Mouse (Mus musculus) hindbrain, postnatal 0 days (tissue): ENCODE measurements around the gene Dnmt3c. TPM values are rescaled to one million over a fixed set of nuclear protein-coding genes. Genes with fewer than 3 reads are reported as not detected.
A peak's percentile ranks its signal among the peaks of the same experiment; 100 is the strongest.
"Not testable (repeated sequence)": the region's sequence is repeated elsewhere in the genome, so short reads cannot be mapped to it uniquely, and the experiment has no call there.

ENCODE experiments used
- ATAC-seq: fragments of 200-750 bp; cut with Nextera tagmentation; 2 replicates; pipeline ENCODE4 v1.8.0; 2017; ENCODE audit warnings: mild to moderate bottlenecking, moderate TSS enrichment, moderate library complexity
- DNase-seq: peaks from one replicate; pipeline ENCODE4 v3.0.0-alpha.2; 2015; ENCODE audit warnings: low spot score
- H3K27ac ChIP-seq: fragments of 300-500 bp; sonication (generic); 2 replicates; pipeline ENCODE4 v1.5.1; 2014; ENCODE audit warnings: mild to moderate bottlenecking
- H3K27me3 ChIP-seq: fragments of 300-500 bp; sonication (generic); 2 replicates; pipeline ENCODE4 v1.6.1; 2014; ENCODE audit warnings: low read length, mixed read lengths; ENCODE audit not compliant: insufficient read depth
- H3K36me3 ChIP-seq: fragments of 300-500 bp; sonication (generic); 2 replicates; pipeline ENCODE4 v1.6.1; 2014; ENCODE audit warnings: low read length, mixed read lengths; ENCODE audit not compliant: insufficient read depth
- H3K4me1 ChIP-seq: fragments of 300-500 bp; sonication (generic); 2 replicates; pipeline ENCODE4 v1.6.1; 2014; ENCODE audit warnings: antibody characterized with exemption, low read length, mixed read lengths; ENCODE audit not compliant: insufficient read depth
- H3K4me2 ChIP-seq: fragments of 300-500 bp; sonication (generic); 2 replicates; pipeline ENCODE4 v1.6.1; 2014; ENCODE audit warnings: low read depth, mild to moderate bottlenecking, low read length, moderate library complexity, mixed read lengths
- H3K4me3 ChIP-seq: fragments of 300-500 bp; sonication (generic); 2 replicates; pipeline ENCODE4 v1.5.1; 2014; ENCODE audit warnings: low read length
- H3K9ac ChIP-seq: fragments of 300-500 bp; sonication (generic); replicated peaks from 2 replicates; pipeline ENCODE4 v1.6.1; 2014; ENCODE audit warnings: mild to moderate bottlenecking, low read length, moderate library complexity, mixed read lengths
- H3K9me3 ChIP-seq: fragments of 300-500 bp; sonication (generic); 2 replicates; pipeline ENCODE4 v1.6.1; 2016; ENCODE audit warnings: low read length, mixed read lengths
- CTCF ChIP-seq: IDR thresholded peaks from 2 replicates; pipeline ENCODE4 v1.5.1; 2016; ENCODE audit warnings: antibody characterized with exemption, control low read depth, low read depth
- WGBS: fragments of 180-500 bp; shearing (Covaris S2); extraction: QIAGEN DNeasy Blood & Tissue Kit; methylation state at CpG from one replicate; pipeline ENCODE4 v1.1.7; 2014; 5-methylcytosine and 5-hydroxymethylcytosine counted together
- polyA plus RNA-seq: library from polyadenylated mRNA; unstranded; fragments of >200 nt; fragmentation: Nextera tagmentation; extraction: Ambion mirVana; gene quantifications from 2 replicates; pipeline ENCODE4 v1.2.1, GENCODE M21; 2015
- total RNA-seq: library from RNA; depleted of rRNA; stranded (reverse); fragments of >200 nt; gene quantifications from 2 replicates; pipeline ENCODE4 v1.2.3, GENCODE M21; 2014

Dnmt3c gene
- total and polyA plus RNA-seq, 2 experiments from 2014 or later: not detected

GRCm38 (mm10) chr2:153713227-153713626, 16.8 kb downstream of the Dnmt3c start:
- no peak overlapping the region for H3K4me3 ChIP-seq
- H3K36me3 ChIP-seq: no peaks in the 10 kb centered on the region
- peaks cover 3% of the 10 kb centered on the region; the same call in 1 of the 2 replicates for H3K4me1 ChIP-seq
- 13% methylated on average over 4 of the region's 4 CpGs for WGBS
- no peak overlapping the region for H3K9ac ChIP-seq
- peak; percentile 87 for DNase-seq
- no peaks in the 10 kb centered on the region for H3K9me3 ChIP-seq
- peak; percentile 91 for ATAC-seq
- no peak for TF ChIP-seq CTCF
- H3K4me2 ChIP-seq: no peak overlapping the region
- no peaks in the 10 kb centered on the region for H3K27me3 ChIP-seq
- peak overlapping the region; percentile 75 for H3K27ac ChIP-seq

DNA sequence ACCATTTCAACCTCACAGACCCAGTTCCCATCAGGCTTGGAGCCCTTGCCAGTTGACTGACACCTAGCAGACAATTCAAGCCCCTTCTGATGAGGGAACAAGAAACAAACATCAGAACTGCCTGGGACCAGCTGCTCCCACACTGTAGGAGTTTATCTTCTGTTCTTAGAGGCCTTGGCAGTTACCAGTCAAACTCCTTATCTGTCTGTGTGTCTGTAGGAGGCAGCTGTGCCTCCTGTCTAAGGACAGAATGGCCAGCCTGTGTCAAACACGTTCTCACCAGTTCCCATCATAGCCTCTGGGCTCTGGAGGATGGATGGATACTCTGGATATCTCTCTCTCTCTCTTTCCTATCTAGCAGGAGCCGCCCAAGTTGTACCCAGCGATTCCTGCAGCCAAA, 21.4 kb downstream of the Dnmt3c start:
- H3K36me3 ChIP-seq, H3K9ac ChIP-seq, H3K27ac ChIP-seq, H3K4me2 ChIP-seq, H3K4me3 ChIP-seq, H3K4me1 ChIP-seq, DNase-seq, H3K27me3 ChIP-seq, H3K9me3 ChIP-seq, ATAC-seq: not testable (repeated sequence)
- 78% methylated on average over 3 of the region's 3 CpGs for WGBS

GRCm38 (mm10) chr2:153723098-153723497, 26.6 kb downstream of the Dnmt3c start:
- no peak overlapping the region for H3K4me2 ChIP-seq
- TF ChIP-seq CTCF: no peak
- no peak overlapping the region for H3K4me3 ChIP-seq
- no peaks in the 10 kb centered on the region for H3K9me3 ChIP-seq
- H3K9ac ChIP-seq: no peak overlapping the region
- no peaks in the 10 kb centered on the region for H3K36me3 ChIP-seq
- no peaks in the 10 kb centered on the region for H3K27me3 ChIP-seq
- ATAC-seq (no peak), DNase-seq (no peak)
- WGBS: 86% methylated on average over 1 of the region's 1 CpGs
- H3K4me1 ChIP-seq: no peaks in the 10 kb centered on the region
- H3K27ac ChIP-seq: no peak overlapping the region

DNA sequence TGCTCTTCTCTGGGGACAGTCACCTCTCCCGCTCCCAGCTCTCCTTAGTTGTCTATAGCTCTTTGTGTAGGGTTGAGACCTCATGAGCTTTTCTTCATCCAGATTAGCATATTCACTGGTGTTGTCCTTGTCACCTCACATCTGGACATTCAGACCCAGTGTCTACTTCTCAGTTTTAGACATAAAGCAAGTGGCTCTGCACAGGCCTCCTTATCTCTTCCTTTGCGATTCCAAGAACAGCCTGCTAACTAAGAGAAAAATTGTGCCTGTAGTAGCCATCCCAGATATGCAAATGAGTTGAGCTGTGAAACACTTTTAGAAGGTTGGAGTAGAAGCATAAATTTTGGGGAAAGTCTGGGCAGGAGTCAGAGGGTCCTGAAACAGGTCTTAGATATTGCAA, 28.0 kb downstream of the Dnmt3c start:
- H3K4me1 ChIP-seq: no peaks in the 10 kb centered on the region
- H3K27me3 ChIP-seq: no peaks in the 10 kb centered on the region
- H3K4me3 ChIP-seq: no peak overlapping the region
- TF ChIP-seq CTCF: no peak
- WGBS: 84% methylated on average over 2 of the region's 2 CpGs
- H3K9ac ChIP-seq: no peak overlapping the region
- no peak for ATAC-seq
- no peaks in the 10 kb centered on the region for H3K36me3 ChIP-seq
- no peak overlapping the region for H3K4me2 ChIP-seq
- H3K9me3 ChIP-seq: no peaks in the 10 kb centered on the region
- DNase-seq: no peak
- no peak overlapping the region for H3K27ac ChIP-seq

- H3K27ac ChIP-seq: no peak overlapping the region
- ATAC-seq (no peak), DNase-seq (no peak)
- H3K9me3 ChIP-seq: no peaks in the 10 kb centered on the region
- no peak overlapping the region for H3K9ac ChIP-seq
- TF ChIP-seq CTCF: no peak
- no peak overlapping the region for H3K4me2 ChIP-seq
- H3K27me3 ChIP-seq: no peaks in the 10 kb centered on the region
- H3K4me3 ChIP-seq: no peak overlapping the region
- H3K4me1 ChIP-seq: no peaks in the 10 kb centered on the region
- H3K36me3 ChIP-seq: no peaks in the 10 kb centered on the region
- WGBS: 57% methylated on average over 2 of the region's 2 CpGs
These were observed 28.4 kb downstream of the Dnmt3c start for GRCm38 (mm10) chr2:153724871-153725270.

DNA sequence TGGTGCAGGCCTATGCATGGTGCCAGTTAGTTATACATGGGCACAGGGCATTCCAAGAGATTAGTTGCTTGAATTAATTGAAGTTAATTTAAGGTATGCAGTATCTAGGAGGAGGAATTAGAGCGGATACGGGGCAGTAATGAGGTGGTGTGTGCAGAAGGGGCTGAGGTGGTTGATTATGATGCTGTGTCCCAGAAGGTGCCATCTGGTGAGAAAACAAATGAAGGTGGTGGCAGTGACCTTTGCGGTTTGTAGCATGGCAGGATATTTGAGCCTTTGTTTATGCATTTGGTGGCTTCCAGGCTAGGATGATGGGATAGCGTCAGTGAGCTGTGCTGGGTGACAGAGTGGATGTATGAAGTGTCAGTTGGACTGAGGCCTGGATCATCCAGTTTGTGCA, 28.8 kb downstream of the Dnmt3c start:
- Histone ChIP-seq H3K27ac (no peak overlapping the region), H3K36me3 (no peaks in the 10 kb centered on the region), H3K9me3 (no peaks in the 10 kb centered on the region), H3K9ac (no peak overlapping the region), H3K4me2 (no peak overlapping the region), H3K4me3 (no peak overlapping the region), H3K4me1 (no peaks in the 10 kb centered on the region), H3K27me3 (no peaks in the 10 kb centered on the region)
- TF ChIP-seq CTCF: no peak
- no peak for ATAC-seq
- 77% methylated on average over 4 of the region's 4 CpGs for WGBS
- no peak for DNase-seq

DNA sequence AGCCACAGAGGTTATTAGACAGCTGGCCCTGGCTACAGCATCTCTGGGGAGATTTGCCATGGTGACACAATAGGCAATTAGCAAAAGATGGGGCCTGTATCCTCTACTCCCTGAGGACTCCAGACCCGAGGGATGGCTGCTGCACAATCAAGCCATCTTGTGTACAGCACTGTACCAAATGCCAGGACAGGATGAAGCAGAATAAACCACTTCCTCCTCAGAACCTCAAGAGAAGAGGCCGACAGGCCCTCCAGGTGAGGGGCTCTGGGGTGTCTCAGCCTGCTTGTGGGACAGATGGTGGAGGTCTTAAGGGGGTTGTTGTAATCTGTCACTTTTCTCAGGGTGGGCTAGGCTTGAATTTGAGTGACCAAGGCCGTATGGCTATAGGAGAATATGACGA, 37.6 kb downstream of the Dnmt3c start:
- no peaks in the 10 kb centered on the region for H3K4me1 ChIP-seq
- H3K27me3 ChIP-seq: no peaks in the 10 kb centered on the region
- no peaks in the 10 kb centered on the region for H3K9me3 ChIP-seq
- no peak for TF ChIP-seq CTCF
- ATAC-seq: no peak
- 77% methylated on average over 4 of the region's 4 CpGs for WGBS
- no peak for DNase-seq
- H3K9ac ChIP-seq: no peak overlapping the region
- no peak overlapping the region for H3K27ac ChIP-seq
- no peak overlapping the region for H3K4me2 ChIP-seq
- no peaks in the 10 kb centered on the region for H3K36me3 ChIP-seq
- no peak overlapping the region for H3K4me3 ChIP-seq
